Mouse (Mus musculus): ENCODE results near the gene Cyb5r3. TPM values are rescaled to one million over a fixed set of nuclear protein-coding genes. Genes with fewer than 3 reads are reported as not detected.

Gene Cyb5r3
- total and polyA plus RNA-seq, 3 experiments, result 75.6 to 103 (median 87.2) TPM

DNA sequence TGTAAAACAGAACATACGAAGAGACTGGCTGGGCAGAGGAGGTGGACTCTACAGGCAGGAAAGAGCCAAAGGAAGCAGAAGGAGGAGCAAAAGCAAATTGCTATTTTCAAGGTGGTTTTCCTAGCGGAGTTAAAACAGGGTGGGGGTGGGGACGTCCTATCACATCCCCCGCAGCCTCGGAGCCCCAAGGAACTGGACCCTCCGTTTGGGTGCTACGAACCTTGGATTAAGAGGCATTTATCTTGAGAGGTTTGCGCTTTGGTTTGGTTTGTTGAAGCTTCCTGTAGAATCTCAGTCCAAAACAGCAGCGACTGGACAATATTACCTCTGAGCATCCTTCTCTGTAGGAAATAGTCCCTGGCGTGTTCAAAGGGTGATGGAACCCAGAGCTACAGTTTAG lies 37.3 kb upstream of the Cyb5r3 start:
- Histone ChIP-seq H3K9ac (ENCODE audit: low read depth, low read length) (peak overlapping the region; percentile 23), H3K4me3 (peak overlapping the region; percentile 44), H3K79me2 (replicated peaks; ENCODE audit: control insufficient read depth, insufficient read depth, low read length) (no peaks in the 10 kb centered on the region), H3K4me1 (ENCODE audit: control insufficient read depth, insufficient read depth, low read length) (peaks cover 1% of the 10 kb centered on the region; the same call in 1 of the 2 replicates), H3K36me3 (ENCODE audit: control insufficient read depth, insufficient read depth, low read length) (no peaks in the 10 kb centered on the region), H3K27me3 (ENCODE audit: control insufficient read depth, insufficient read depth, low read length) (no peaks in the 10 kb centered on the region), H3K27ac (no peak overlapping the region)
- DNase-seq, result no peak
- intact Hi-C loops (cut with DNase I), result loop anchor here (1.0 to 5.0 kb wide), 7 partner anchors 37 to 402 kb away; partner anchors contain the start of genes A4galt and Cyb5r3
- 8% methylated on average over 10 of the region's 10 CpGs for WGBS
- no peak for TF ChIP-seq CTCF (IDR thresholded peaks at IDR 0.05)
- no peak for TF ChIP-seq EP300 (IDR thresholded peaks at IDR 0.05; ENCODE audit: insufficient read depth, low read depth, low read length)
- no peak for TF ChIP-seq POLR2A (IDR thresholded peaks at IDR 0.05; ENCODE audit: insufficient read depth, low read depth, low read length)

DNA sequence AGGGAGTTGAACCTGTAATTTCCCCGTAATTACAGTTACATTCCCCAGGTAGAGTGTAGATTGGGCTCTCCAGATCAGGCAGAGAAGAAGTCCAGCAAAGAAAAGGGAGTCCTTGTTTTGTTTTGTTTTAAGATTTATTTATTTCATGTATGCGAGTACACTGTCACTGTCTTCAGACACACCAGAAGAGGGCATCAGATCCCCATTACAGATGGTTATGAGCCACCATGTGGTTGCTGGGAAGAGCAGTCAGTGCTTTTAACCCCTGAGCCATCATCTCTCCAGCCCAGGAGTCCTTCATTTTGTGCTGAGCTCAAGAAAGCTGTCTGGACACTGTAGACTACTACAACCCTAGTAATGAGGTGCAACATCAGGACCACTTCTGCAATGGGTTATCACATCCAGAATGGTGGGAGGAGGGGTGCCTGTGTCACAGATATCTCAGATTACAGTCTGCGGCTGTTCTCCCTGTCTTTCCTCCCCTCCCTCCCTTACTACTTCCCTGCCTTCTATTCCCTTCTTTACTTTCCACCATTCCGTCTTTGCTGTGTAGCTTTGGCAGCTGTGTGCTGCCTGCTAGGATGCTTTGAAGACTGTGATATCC lies 36.8 kb upstream of the Cyb5r3 start:
- TF ChIP-seq CTCF (IDR thresholded peaks at IDR 0.05), result peak; percentile 47
- no peak for TF ChIP-seq EP300 (IDR thresholded peaks at IDR 0.05; ENCODE audit: insufficient read depth, low read depth, low read length)
- TF ChIP-seq POLR2A (IDR thresholded peaks at IDR 0.05; ENCODE audit: insufficient read depth, low read depth, low read length), result no peak
- Histone ChIP-seq H3K79me2 (replicated peaks; ENCODE audit: control insufficient read depth, insufficient read depth, low read length) (no peaks in the 10 kb centered on the region), H3K9ac (ENCODE audit: low read depth, low read length) (no peak overlapping the region), H3K27me3 (ENCODE audit: control insufficient read depth, insufficient read depth, low read length) (no peaks in the 10 kb centered on the region), H3K27ac (no peak overlapping the region), H3K36me3 (ENCODE audit: control insufficient read depth, insufficient read depth, low read length) (no peaks in the 10 kb centered on the region), H3K4me3 (no peak overlapping the region), H3K4me1 (ENCODE audit: control insufficient read depth, insufficient read depth, low read length) (peaks cover 1% of the 10 kb centered on the region; the same call in 1 of the 2 replicates)
- intact Hi-C loops (cut with DNase I), result loop anchor here (5.0 kb wide), 2 partner anchors 37 to 402 kb away; partner anchors contain the start of gene Cyb5r3
- no peak for DNase-seq
- WGBS, result 53% methylated on average over 4 of the region's 4 CpGs

DNA sequence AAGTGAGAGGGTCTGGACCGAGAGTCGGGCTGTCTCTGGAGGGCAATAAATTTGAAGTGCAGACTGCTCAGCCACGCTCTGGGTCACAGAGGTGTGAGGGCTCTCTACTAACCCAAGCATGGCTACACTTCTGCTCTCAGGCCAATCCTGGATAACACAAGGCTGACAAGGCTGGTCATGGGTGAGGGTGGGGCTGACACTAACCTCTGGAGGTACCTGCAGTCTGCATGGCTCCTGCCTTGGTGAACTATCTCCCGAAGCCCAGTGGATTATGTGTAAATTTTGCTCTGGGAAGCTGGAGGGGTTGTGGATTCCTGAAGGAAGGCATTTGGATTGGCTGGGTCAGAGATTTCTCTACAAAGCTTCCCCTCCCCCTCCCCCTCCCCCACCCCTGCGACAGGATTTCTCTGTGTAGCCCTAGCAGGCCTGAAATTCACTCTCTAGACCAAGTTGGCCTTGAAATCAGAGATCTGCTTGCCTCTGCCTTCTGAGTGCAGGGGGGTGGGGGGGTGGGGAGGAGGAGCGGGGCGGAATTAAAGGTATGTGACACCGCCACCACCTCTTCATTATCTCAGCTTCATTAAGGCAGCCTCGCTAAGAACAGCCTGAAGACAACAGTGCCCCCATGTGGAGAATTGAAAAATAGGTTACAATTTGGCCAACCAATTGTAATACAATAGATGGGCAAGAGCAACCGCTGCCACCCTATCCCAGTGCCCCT lies 32.5 kb upstream of the Cyb5r3 start:
- Histone ChIP-seq H3K9ac (ENCODE audit: low read depth, low read length) (no peak overlapping the region), H3K27ac (no peak overlapping the region), H3K27me3 (ENCODE audit: control insufficient read depth, insufficient read depth, low read length) (no peaks in the 10 kb centered on the region), H3K79me2 (replicated peaks; ENCODE audit: control insufficient read depth, insufficient read depth, low read length) (no peaks in the 10 kb centered on the region), H3K36me3 (ENCODE audit: control insufficient read depth, insufficient read depth, low read length) (no peaks in the 10 kb centered on the region), H3K4me1 (ENCODE audit: control insufficient read depth, insufficient read depth, low read length) (peaks cover 1% of the 10 kb centered on the region; the same call in 1 of the 2 replicates), H3K4me3 (no peak overlapping the region)
- DNase-seq, result peak; percentile 35 to 46
- no peak for TF ChIP-seq EP300 (IDR thresholded peaks at IDR 0.05; ENCODE audit: insufficient read depth, low read depth, low read length)
- peak; percentile 90 for TF ChIP-seq CTCF (IDR thresholded peaks at IDR 0.05)
- 30% methylated on average over 10 of the region's 10 CpGs for WGBS
- intact Hi-C loops (cut with DNase I), result loop anchor here (5.0 kb wide), 2 partner anchors 33 to 398 kb away; partner anchors contain the start of gene Cyb5r3

DNA sequence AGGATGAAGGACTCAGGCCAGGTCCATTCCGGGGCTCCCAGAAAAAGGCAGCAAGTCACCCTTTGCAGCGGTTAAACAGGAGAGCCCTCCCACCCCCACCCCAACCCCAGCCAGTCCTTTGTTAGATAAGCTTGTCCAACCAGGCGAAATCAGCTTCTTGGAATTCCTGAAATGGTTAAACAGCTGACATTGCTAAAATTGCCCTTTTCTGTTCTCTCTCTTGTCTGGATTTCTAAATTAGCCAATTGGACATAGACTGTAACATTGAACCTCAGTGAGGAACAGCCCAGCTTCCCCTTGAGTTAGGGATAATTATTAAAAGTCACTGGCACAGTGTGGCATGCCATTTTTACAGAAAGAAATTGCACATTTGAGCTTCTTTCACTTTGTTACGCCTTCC lies 30.0 kb upstream of the Cyb5r3 start:
- no peaks in the 10 kb centered on the region for H3K36me3 ChIP-seq (ENCODE audit: control insufficient read depth, insufficient read depth, low read length)
- H3K79me2 ChIP-seq (replicated peaks; ENCODE audit: control insufficient read depth, insufficient read depth, low read length), result no peaks in the 10 kb centered on the region
- H3K4me1 ChIP-seq (ENCODE audit: control insufficient read depth, insufficient read depth, low read length), result no peaks in the 10 kb centered on the region
- H3K9ac ChIP-seq (ENCODE audit: low read depth, low read length), result no peak overlapping the region
- intact Hi-C loops (cut with DNase I), result no loop called here
- no peak for DNase-seq
- H3K27me3 ChIP-seq (ENCODE audit: control insufficient read depth, insufficient read depth, low read length), result no peaks in the 10 kb centered on the region
- TF ChIP-seq POLR2A (IDR thresholded peaks at IDR 0.05; ENCODE audit: insufficient read depth, low read depth, low read length), result no peak
- WGBS, result 65% methylated on average over 4 of the region's 4 CpGs
- no peak overlapping the region for H3K27ac ChIP-seq
- H3K4me3 ChIP-seq, result no peak overlapping the region

DNA sequence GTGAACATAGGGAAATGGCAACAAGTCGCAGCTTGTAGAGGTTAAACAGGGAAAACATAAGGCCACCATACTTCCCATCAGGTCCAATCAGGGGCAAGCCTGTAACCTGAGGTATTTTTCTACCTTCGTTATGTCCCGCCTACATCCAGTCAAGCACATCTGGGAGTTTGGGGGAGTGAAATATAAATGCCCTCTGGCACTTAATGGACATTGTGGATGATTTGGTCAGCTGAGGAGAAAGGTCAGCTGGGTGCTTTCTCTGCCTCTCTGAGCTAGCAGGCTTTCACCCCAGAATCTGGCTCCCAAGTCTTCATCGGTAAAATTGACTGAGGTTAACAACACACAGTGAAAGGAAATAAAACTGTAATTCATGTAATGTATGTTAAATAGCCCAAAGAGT lies 21.0 kb upstream of the Cyb5r3 start:
- intact Hi-C loops (cut with DNase I), result no loop called here
- no peaks in the 10 kb centered on the region for H3K36me3 ChIP-seq (ENCODE audit: control insufficient read depth, insufficient read depth, low read length)
- no peaks in the 10 kb centered on the region for H3K4me1 ChIP-seq (ENCODE audit: control insufficient read depth, insufficient read depth, low read length)
- TF ChIP-seq CTCF (IDR thresholded peaks at IDR 0.05) (no peak), EP300 (IDR thresholded peaks at IDR 0.05; ENCODE audit: insufficient read depth, low read depth, low read length) (no peak), POLR2A (IDR thresholded peaks at IDR 0.05; ENCODE audit: insufficient read depth, low read depth, low read length) (no peak)
- no peak overlapping the region for H3K9ac ChIP-seq (ENCODE audit: low read depth, low read length)
- H3K27me3 ChIP-seq (ENCODE audit: control insufficient read depth, insufficient read depth, low read length), result no peaks in the 10 kb centered on the region
- 90% methylated on average over 4 of the region's 4 CpGs for WGBS
- no peak for DNase-seq
- H3K4me3 ChIP-seq, result no peak overlapping the region
- H3K27ac ChIP-seq, result no peak overlapping the region
- H3K79me2 ChIP-seq (replicated peaks; ENCODE audit: control insufficient read depth, insufficient read depth, low read length), result no peaks in the 10 kb centered on the region

DNA sequence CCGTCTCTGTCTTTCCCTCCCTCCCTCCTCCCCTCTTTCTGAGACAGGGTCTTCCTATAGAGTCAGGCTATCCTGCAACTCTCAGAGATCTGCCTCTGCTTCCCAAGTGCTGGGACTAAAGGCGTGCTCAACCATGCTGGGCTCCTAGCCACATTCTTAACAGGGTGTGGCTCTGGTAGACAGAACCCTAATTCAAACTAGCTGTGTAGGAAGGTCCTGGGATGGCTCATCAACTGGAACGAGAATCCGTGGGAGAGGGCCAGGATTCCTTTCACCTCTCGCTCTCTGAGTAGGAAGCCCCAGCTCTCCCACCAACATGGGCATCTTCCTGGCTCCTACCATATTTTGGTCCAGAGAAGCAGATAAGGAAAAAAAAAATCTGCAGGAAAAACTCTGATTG lies 10.0 kb upstream of the Cyb5r3 start:
- Histone ChIP-seq H3K27me3 (ENCODE audit: control insufficient read depth, insufficient read depth, low read length) (no peaks in the 10 kb centered on the region), H3K27ac (no peak overlapping the region), H3K9ac (ENCODE audit: low read depth, low read length) (no peak overlapping the region), H3K36me3 (ENCODE audit: control insufficient read depth, insufficient read depth, low read length) (no peaks in the 10 kb centered on the region), H3K4me3 (no peak overlapping the region), H3K79me2 (replicated peaks; ENCODE audit: control insufficient read depth, insufficient read depth, low read length) (no peaks in the 10 kb centered on the region), H3K4me1 (ENCODE audit: control insufficient read depth, insufficient read depth, low read length) (no peaks in the 10 kb centered on the region)
- intact Hi-C loops (cut with DNase I), result no loop called here
- no peak for DNase-seq
- WGBS, result 53% methylated on average over 5 of the region's 5 CpGs
- TF ChIP-seq CTCF (IDR thresholded peaks at IDR 0.05) (no peak), POLR2A (IDR thresholded peaks at IDR 0.05; ENCODE audit: insufficient read depth, low read depth, low read length) (no peak), EP300 (IDR thresholded peaks at IDR 0.05; ENCODE audit: insufficient read depth, low read depth, low read length) (no peak)
